In the genomic region with DNA sequence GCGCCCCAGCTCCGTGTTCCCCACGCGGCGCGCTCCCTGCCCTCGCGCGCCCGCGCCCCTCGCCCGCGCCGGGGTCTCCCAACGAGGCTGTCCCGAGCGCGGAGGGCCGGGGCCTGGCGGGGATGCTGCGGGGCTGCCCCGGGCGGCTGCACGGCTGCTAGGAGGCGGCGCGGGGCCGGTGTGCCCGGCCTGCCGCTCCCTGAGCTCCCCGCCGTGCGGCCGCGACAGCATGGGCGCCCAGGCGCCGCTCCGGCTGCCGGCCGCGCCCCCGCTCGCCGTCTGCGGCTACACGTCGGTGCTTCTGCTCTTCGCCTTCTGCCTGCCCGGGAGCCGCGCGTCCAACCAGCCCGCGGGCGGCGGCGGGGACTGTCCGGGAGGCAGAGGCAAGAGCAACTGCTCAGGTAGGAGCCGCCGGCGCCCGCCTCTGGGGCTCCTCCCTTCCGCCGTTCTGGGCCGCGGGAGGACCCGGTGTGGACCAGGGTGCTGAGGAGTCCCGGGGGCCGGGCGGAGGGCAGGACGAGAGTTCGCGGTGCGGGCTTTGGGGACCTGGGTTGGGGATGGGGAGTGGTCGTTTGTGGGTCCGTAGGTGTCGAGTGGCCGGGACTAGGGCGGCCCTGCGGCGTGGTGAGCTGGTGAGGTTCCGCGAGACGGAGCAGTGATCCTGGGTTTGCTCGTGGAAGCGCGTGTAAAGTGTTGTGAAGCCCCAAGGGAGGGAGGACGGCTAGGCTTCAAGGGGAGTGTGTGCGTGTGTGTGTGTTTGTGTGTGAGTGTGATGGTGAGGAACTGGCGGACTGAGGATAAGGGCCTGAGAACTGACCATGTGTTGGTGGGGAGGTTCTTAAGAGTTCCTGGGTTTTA, we compare ENCODE assay signal across 8 mouse cellular contexts. TPM values are rescaled to one million over a fixed set of nuclear protein-coding genes. Genes with fewer than 3 reads are reported as not detected.
DNase-seq lines count a peak whose midpoint lies in the region; ATAC-seq and TF ChIP-seq lines count a peak whose summit lies in the region.

No protein-coding gene starts in this region.

- 0 out of 2 replicates have a peak, but pooled peaks cover 3% of the 10 kb centered on the region for H3K36me3 ChIP-seq in heart, embryonic 15.5 days
- no peaks in the 10 kb centered on the region for H3K36me3 ChIP-seq in kidney, postnatal 0 days (ENCODE audit: insufficient read depth, low read length)
- no peaks in the 10 kb centered on the region for H3K36me3 ChIP-seq in lung, embryonic 15.5 days

- H3K4me1 ChIP-seq in heart, embryonic 15.5 days (replicated peaks), result peaks cover 17% of the 10 kb centered on the region
- H3K4me1 ChIP-seq in kidney, postnatal 0 days (replicated peaks; ENCODE audit: insufficient read depth, low read length), result no peaks in the 10 kb centered on the region
- H3K4me1 ChIP-seq in lung, embryonic 15.5 days, result peaks cover 25% of the 10 kb centered on the region

- peak overlapping the region; percentile 86 for H3K4me2 ChIP-seq in heart, embryonic 15.5 days
- H3K4me2 ChIP-seq in kidney, postnatal 0 days (ENCODE audit: low read length), result peak overlapping the region; percentile 83
- peak overlapping the region; percentile 60 for H3K4me2 ChIP-seq in lung, embryonic 15.5 days

- intact Hi-C loops in left cerebral cortex, adult 2 months (cut with DNase I), result loop anchor here (2.0 kb wide), 1 partner anchor 95 kb away; no protein-coding TSS in a partner anchor
- intact Hi-C loops in left cerebral cortex, postnatal 4 days (cut with DNase I), result loop anchor here (5.0 kb wide), 1 partner anchor 82 kb away; no protein-coding TSS in a partner anchor

- no peaks in the 10 kb centered on the region for H3K9me3 ChIP-seq in heart, embryonic 15.5 days (replicated peaks)
- no peaks in the 10 kb centered on the region for H3K9me3 ChIP-seq in kidney, postnatal 0 days (replicated peaks; ENCODE audit: low read length)
- H3K9me3 ChIP-seq in lung, embryonic 15.5 days, result no peaks in the 10 kb centered on the region

- peak overlapping the region; percentile 70 for H3K4me3 ChIP-seq in left cerebral cortex, adult 2 months
- H3K4me3 ChIP-seq in heart, embryonic 15.5 days, result peak overlapping the region; percentile 91
- H3K4me3 ChIP-seq in kidney, postnatal 0 days (replicated peaks; ENCODE audit: low read depth, low read length), result peak overlapping the region; percentile 89
- H3K4me3 ChIP-seq in lung, embryonic 15.5 days, result peak overlapping the region; percentile 90

- TF ChIP-seq CTCF in left cerebral cortex, adult 2 months (IDR thresholded peaks at IDR 0.05), result no peak
- TF ChIP-seq CTCF in kidney, postnatal 0 days (IDR thresholded peaks at IDR 0.05; ENCODE audit: low read depth), result no peak

- peak overlapping the region; percentile 86 for H3K27ac ChIP-seq in left cerebral cortex, adult 2 months
- peak overlapping the region; percentile 89 for H3K27ac ChIP-seq in heart, embryonic 15.5 days
- H3K27ac ChIP-seq in kidney, postnatal 0 days, result peak overlapping the region; percentile 85
- peak overlapping the region; percentile 90 for H3K27ac ChIP-seq in lung, embryonic 15.5 days

- peak; percentile 37 to 58 for DNase-seq in left cerebral cortex, adult 2 months (ENCODE audit: extremely low spot score in 1 of 2, low spot score in 2 of 2)
- no peak for DNase-seq in left cerebral cortex, postnatal 4 days
- peak; percentile 18 to 26 for DNase-seq in cerebellum, postnatal 36 days
- DNase-seq in kidney, postnatal 0 days (ENCODE audit: low spot score), result peak; percentile 54
- peak; percentile 36 for DNase-seq in ovary, postnatal 10 days (ENCODE audit: low spot score)
- DNase-seq in yolk sac, embryonic 10.5 days (ENCODE audit: low spot score), result peak; percentile 70

- peak; percentile 75 for ATAC-seq in heart, embryonic 15.5 days (replicated peaks; ENCODE audit: insufficient number of reproducible peaks, insufficient read depth, low FRiP score, low read depth)
- peak; percentile 67 for ATAC-seq in kidney, postnatal 0 days (replicated peaks; ENCODE audit: low FRiP score, low read depth)
- ATAC-seq in lung, embryonic 15.5 days (ENCODE audit: borderline replicate concordance, extremely low read depth, low FRiP score, low TSS enrichment), result peak; percentile 72

- 1% methylated on average over 59 of the region's 92 CpGs for WGBS in heart, embryonic 15.5 days
- WGBS in kidney, postnatal 0 days, result under 1% methylated on average over 72 of the region's 92 CpGs
- WGBS in lung, embryonic 15.5 days, result under 1% methylated on average over 66 of the region's 92 CpGs

- no peaks in the 10 kb centered on the region for H3K27me3 ChIP-seq in heart, embryonic 15.5 days
- H3K27me3 ChIP-seq in kidney, postnatal 0 days (ENCODE audit: insufficient read depth, low read length), result no peaks in the 10 kb centered on the region
- H3K27me3 ChIP-seq in lung, embryonic 15.5 days, result no peaks in the 10 kb centered on the region

- peak overlapping the region; percentile 86 for H3K9ac ChIP-seq in heart, embryonic 15.5 days
- H3K9ac ChIP-seq in kidney, postnatal 0 days (ENCODE audit: low read depth, low read length), result peak overlapping the region; percentile 87
- peak overlapping the region; percentile 84 for H3K9ac ChIP-seq in lung, embryonic 15.5 days

RNA-seq across cellular contexts. Expression of gene Tmeff1, which starts 0.5 kb away (rescaled TPM):
- 100 to 1,000 TPM; 113 to 119 TPM for total RNA-seq in left cerebral cortex, adult 2 months (2021)
- 100 to 1,000 TPM; 234 TPM for total RNA-seq in left cerebral cortex, postnatal 4 days (2021)
- 24.2 and 32.1 TPM in 2 replicates for polyA plus RNA-seq in heart, embryonic 15.5 days (2015; fragmentation: Nextera tagmentation; extraction: Ambion mirVana)
- 33.9 and 37.7 TPM in 2 replicates for polyA plus RNA-seq in kidney, postnatal 0 days (2015; fragmentation: Nextera tagmentation; extraction: Ambion mirVana)
- polyA plus RNA-seq in lung, embryonic 15.5 days (2015; fragmentation: Nextera tagmentation; extraction: Ambion mirVana), result 52.6 and 53.6 TPM in 2 replicates

RNA-seq across cellular contexts. Expression of gene Msantd3, which starts 45.7 kb away (rescaled TPM):
- 10 to 100 TPM; 21.9 to 22.4 TPM for total RNA-seq in left cerebral cortex, adult 2 months (2021)
- 10 to 100 TPM; 43.8 to 48.5 TPM for total RNA-seq in left cerebral cortex, postnatal 4 days (2021)
- 23.8 and 26.8 TPM in 2 replicates for polyA plus RNA-seq in heart, embryonic 15.5 days (2015; fragmentation: Nextera tagmentation; extraction: Ambion mirVana)
- 28.8 and 30.7 TPM in 2 replicates for polyA plus RNA-seq in kidney, postnatal 0 days (2015; fragmentation: Nextera tagmentation; extraction: Ambion mirVana)
- 28.3 and 32.4 TPM in 2 replicates for polyA plus RNA-seq in lung, embryonic 15.5 days (2015; fragmentation: Nextera tagmentation; extraction: Ambion mirVana)
